Mouse (Mus musculus): ENCODE measurements around the gene Tmprss2. TPM values are rescaled to one million over a fixed set of nuclear protein-coding genes. Genes with fewer than 3 reads are reported as not detected.

Tmprss2 gene
- polyA plus RNA-seq, 1 experiment from 2014 or later: 0.41 TPM

Other genes with a start within 250 kb of the Tmprss2 start
- 0.21 TPM in 1 of 2 replicates, not detected in the other for gene Mx1, start 148.3 kb downstream of the Tmprss2 start, polyA plus RNA-seq (2016; fragmentation: Nextera tagmentation; extraction: Ambion mirVana)
- gene Fam3b, start 96.4 kb downstream of the Tmprss2 start, polyA plus RNA-seq (2016; fragmentation: Nextera tagmentation; extraction: Ambion mirVana): not detected in 2 replicates
- gene Ripk4, start 152.6 kb upstream of the Tmprss2 start, polyA plus RNA-seq (2016; fragmentation: Nextera tagmentation; extraction: Ambion mirVana): 2.2 and 2.8 TPM in 2 replicates
- 15.3 and 17.7 TPM in 2 replicates for gene Prdm15, start 240.7 kb upstream of the Tmprss2 start, polyA plus RNA-seq (2016; fragmentation: Nextera tagmentation; extraction: Ambion mirVana)

Data from hindbrain, embryonic 12.5 days (tissue).